Mouse (Mus musculus) heart, embryonic 11.5 days (tissue): Measurements from ENCODE around the gene Mau2. TPM values are rescaled to one million over a fixed set of nuclear protein-coding genes. Genes with fewer than 3 reads are reported as not detected.

ENCODE experiments used
- ATAC-seq: fragments of 200-750 bp; cut with Nextera tagmentation; replicated peaks from 2 replicates; pipeline ENCODE4 v1.8.0; 2017; ENCODE audit warnings: moderate library complexity; ENCODE audit not compliant: insufficient number of reproducible peaks, low FRiP score, low TSS enrichment
- H3K27ac ChIP-seq: fragments of 300-500 bp; sonication (generic); 2 replicates; pipeline ENCODE4 v1.5.1; 2014; ENCODE audit warnings: mild to moderate bottlenecking, low read depth, low read length
- H3K27me3 ChIP-seq: fragments of 300-500 bp; sonication (generic); 2 replicates; pipeline ENCODE4 v1.6.1; 2014; ENCODE audit warnings: mild to moderate bottlenecking, low read length, mixed read lengths; ENCODE audit not compliant: control insufficient read depth, insufficient read depth
- H3K36me3 ChIP-seq: fragments of 300-500 bp; sonication (generic); 2 replicates; pipeline ENCODE4 v1.6.1; 2014; ENCODE audit warnings: mild to moderate bottlenecking, low read length, moderate library complexity, mixed read lengths; ENCODE audit not compliant: control insufficient read depth, insufficient read depth
- H3K4me1 ChIP-seq: fragments of 300-500 bp; sonication (generic); 2 replicates; pipeline ENCODE4 v1.6.1; 2014; ENCODE audit warnings: low read length; ENCODE audit not compliant: control insufficient read depth, insufficient read depth
- H3K4me2 ChIP-seq: fragments of 300-500 bp; sonication (generic); 2 replicates; pipeline ENCODE4 v1.6.1; 2014; ENCODE audit warnings: mild to moderate bottlenecking, moderate library complexity
- H3K4me3 ChIP-seq: fragments of 300-500 bp; sonication (generic); 2 replicates; pipeline ENCODE4 v1.5.1; 2014; ENCODE audit warnings: low read depth, low read length
- H3K9ac ChIP-seq: fragments of 300-500 bp; sonication (generic); 2 replicates; pipeline ENCODE4 v1.6.1; 2014; ENCODE audit warnings: mild to moderate bottlenecking, low read depth, low read length, moderate library complexity
- H3K9me3 ChIP-seq: fragments of 300-500 bp; sonication (generic); replicated peaks from 2 replicates; pipeline ENCODE4 v1.6.1; 2016; ENCODE audit warnings: low read length; ENCODE audit not compliant: control insufficient read depth
- WGBS: fragments of 180-500 bp; shearing (Covaris S2); extraction: QIAGEN DNeasy Blood & Tissue Kit; methylation state at CpG from one replicate; pipeline ENCODE4 v1.1.7; 2014; ENCODE audit not compliant: insufficient replicate concordance; 5-methylcytosine and 5-hydroxymethylcytosine counted together
- polyA plus RNA-seq: library from polyadenylated mRNA; unstranded; fragments of >200 nt; fragmentation: Nextera tagmentation; extraction: Ambion mirVana; gene quantifications from 2 replicates; pipeline ENCODE4 v1.2.1, GENCODE M21; 2014

The Mau2 gene
- polyA plus RNA-seq: 35.5 and 38.1 TPM in 2 replicates

GRCm38 (mm10) chr8:70042583-70043455, at the start of gene Mau2, which contains the start of gene Sugp1:
TSS of gene Mau2 (minus strand) at chr8:70042734.
TSS of gene Sugp1 (plus strand) at chr8:70042813.
- Histone ChIP-seq H3K4me2 (peak within 1 kb of the TSS; percentile 97), H3K36me3 (no peaks in the 10 kb centered on the region), H3K9ac (peak within 1 kb of the TSS; percentile 85), H3K27me3 (no peaks in the 10 kb centered on the region), H3K4me1 (peaks cover 16% of the 10 kb centered on the region), H3K27ac (peak within 1 kb of the TSS; percentile 69), H3K4me3 (peak within 1 kb of the TSS; percentile 100), H3K9me3 (no peaks in the 10 kb centered on the region)
- WGBS: under 1% methylated on average over 65 of the region's 65 CpGs
- peak; percentile 89 for ATAC-seq

DNA sequence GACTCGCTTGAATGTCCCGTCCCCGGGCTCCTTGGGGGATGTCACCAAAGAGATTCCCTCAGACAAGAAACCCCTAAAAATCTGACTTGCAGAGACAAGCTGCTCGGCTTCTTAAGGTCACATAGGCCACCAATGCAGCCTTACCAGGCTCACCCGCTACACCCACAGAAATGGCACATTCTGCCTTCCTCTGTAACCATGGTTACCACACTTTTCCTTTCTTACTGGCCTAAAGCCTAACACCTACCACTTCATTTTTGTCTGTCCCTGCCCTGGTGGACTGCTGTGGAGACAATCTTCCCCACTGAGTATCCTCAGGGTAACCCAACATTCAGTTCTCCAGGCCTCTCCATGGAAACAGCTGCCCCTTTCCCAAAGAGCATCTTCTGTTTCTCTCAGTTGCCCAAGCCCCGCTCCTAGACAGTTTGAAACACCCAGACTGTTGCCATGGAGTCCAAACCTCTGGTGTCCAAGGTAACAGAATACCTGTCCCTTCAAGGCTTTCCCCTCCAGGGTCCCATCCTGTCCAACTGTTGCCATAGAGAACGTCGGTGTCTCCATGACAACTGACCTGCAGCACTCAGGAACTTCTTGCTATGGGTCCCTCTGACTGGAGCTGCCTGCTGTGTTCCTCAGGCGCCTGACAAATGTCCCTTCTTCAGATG, 46.9 kb upstream of the Mau2 start:
- peaks cover 7% of the 10 kb centered on the region for H3K4me1 ChIP-seq
- no peak overlapping the region for H3K4me3 ChIP-seq
- no peak overlapping the region for H3K4me2 ChIP-seq
- WGBS: 63% methylated on average over 9 of the region's 9 CpGs
- peaks cover 75% of the 10 kb centered on the region for H3K27me3 ChIP-seq
- H3K36me3 ChIP-seq: no peaks in the 10 kb centered on the region
- H3K27ac ChIP-seq: no peak overlapping the region
- no peaks in the 10 kb centered on the region for H3K9me3 ChIP-seq
- H3K9ac ChIP-seq: no peak overlapping the region
- ATAC-seq: no peak

- 5% methylated on average over 56 of the region's 56 CpGs for WGBS
- Histone ChIP-seq H3K36me3 (no peaks in the 10 kb centered on the region), H3K27ac (no peak overlapping the region), H3K27me3 (peaks cover 89% of the 10 kb centered on the region), H3K9ac (no peak overlapping the region; the same call in 1 of the 2 replicates), H3K4me3 (peak overlapping the region; percentile 35), H3K4me2 (peak overlapping the region; percentile 73), H3K9me3 (no peaks in the 10 kb centered on the region), H3K4me1 (peaks cover 13% of the 10 kb centered on the region)
- ATAC-seq: no peak
These were observed 45.5 kb upstream of the Mau2 start for GRCm38 (mm10) chr8:70087836-70088650.

DNA sequence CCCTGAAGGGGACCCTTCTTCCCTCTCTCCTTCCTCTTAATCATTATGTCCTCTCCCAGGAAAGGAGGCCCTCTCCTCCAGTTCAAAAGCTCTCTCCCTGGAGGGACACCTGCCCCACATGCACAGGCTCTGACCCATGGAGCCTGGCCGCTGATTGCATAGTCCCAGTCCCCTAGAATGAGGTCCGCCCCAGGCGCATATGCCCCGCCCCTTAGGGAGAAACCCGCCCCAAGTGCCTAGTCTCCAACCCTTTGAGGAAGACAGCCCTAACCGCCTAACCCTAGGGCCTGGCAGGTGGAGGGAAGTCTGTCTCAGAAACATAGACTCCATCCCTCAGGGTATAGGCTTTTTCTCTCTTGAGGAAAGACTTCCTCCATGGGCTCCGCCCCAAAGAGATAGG, 44.7 kb upstream of the Mau2 start:
- Histone ChIP-seq H3K4me2 (no peak overlapping the region), H3K36me3 (no peaks in the 10 kb centered on the region), H3K27ac (no peak overlapping the region), H3K27me3 (peaks cover 94% of the 10 kb centered on the region), H3K4me1 (peaks cover 13% of the 10 kb centered on the region), H3K9me3 (no peaks in the 10 kb centered on the region), H3K9ac (no peak overlapping the region), H3K4me3 (no peak overlapping the region)
- 7% methylated on average over 7 of the region's 7 CpGs for WGBS
- ATAC-seq: no peak

GRCm38 (mm10) chr8:70086151-70086550, 43.6 kb upstream of the Mau2 start:
- 46% methylated on average over 1 of the region's 1 CpGs for WGBS
- Histone ChIP-seq H3K27me3 (peaks cover 92% of the 10 kb centered on the region), H3K9me3 (no peaks in the 10 kb centered on the region), H3K9ac (no peak overlapping the region), H3K27ac (no peak overlapping the region), H3K36me3 (no peaks in the 10 kb centered on the region), H3K4me2 (no peak overlapping the region), H3K4me3 (no peak overlapping the region), H3K4me1 (peaks cover 13% of the 10 kb centered on the region)
- no peak for ATAC-seq

DNA sequence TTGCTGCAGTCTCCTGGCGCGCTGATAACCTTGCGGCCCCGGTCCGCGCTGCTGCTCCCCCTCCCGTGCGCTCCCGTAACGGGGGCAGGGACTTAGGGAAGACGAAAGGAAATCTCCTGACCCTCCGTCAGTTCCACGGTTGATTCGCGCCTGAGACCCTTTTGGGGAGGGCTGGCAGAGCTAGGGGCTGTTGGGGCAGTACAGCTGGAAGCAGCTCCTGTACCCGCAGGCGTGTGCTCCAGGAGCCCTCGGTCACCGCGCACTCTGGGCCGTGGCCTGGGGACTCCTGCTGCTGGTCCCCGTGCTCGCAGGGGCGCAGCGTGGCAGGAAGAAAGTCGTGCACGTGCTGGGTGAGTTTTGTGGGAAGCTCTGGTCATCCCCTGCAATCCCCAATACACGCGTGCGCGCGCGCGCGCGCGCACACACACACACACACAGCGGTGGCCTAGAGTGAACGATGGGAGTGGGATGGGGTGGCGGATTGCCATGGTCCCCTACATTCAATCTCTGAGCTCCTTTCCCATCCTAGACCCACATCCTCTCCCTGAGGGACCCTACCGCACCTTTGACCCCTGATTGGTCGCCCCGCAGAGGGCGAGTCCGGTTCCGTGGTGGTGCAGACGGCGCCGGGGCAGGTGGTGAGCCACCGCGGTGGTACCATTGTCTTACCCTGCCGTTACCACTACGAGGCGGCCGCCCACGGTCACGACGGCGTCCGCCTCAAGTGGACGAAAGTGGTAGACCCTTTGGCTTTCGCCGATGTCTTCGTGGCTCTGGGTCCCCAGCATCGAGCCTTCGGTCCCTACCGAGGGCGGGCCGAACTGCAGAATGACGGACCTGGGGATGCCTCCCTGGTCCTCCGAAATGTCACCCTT, 41.9 kb upstream of the Mau2 start:
- ATAC-seq: no peak
- no peaks in the 10 kb centered on the region for H3K9me3 ChIP-seq
- WGBS: 2% methylated on average over 71 of the region's 71 CpGs
- H3K27me3 ChIP-seq: peaks cover 76% of the 10 kb centered on the region
- no peaks in the 10 kb centered on the region for H3K36me3 ChIP-seq
- H3K9ac ChIP-seq: no peak overlapping the region
- H3K4me1 ChIP-seq: peaks cover 16% of the 10 kb centered on the region
- peak overlapping the region; percentile 82 for H3K4me2 ChIP-seq
- no peak overlapping the region for H3K27ac ChIP-seq
- peak overlapping the region; percentile 46 for H3K4me3 ChIP-seq

GRCm38 (mm10) chr8:70083285-70083684, 40.8 kb upstream of the Mau2 start, which contains the start of gene Hapln4:
TSS of gene Hapln4 (plus strand) at chr8:70083457.
- H3K4me3 ChIP-seq: peak within 1 kb of the TSS; percentile 46
- no peak for ATAC-seq
- H3K4me1 ChIP-seq: peaks cover 17% of the 10 kb centered on the region
- H3K9me3 ChIP-seq: no peaks in the 10 kb centered on the region
- no peak within 1 kb of the TSS for H3K27ac ChIP-seq
- WGBS: under 1% methylated on average over 26 of the region's 26 CpGs
- H3K4me2 ChIP-seq: peak within 1 kb of the TSS; percentile 82
- H3K9ac ChIP-seq: 0 out of 2 replicates have a peak within 1 kb of the TSS, but pooled peaks have one; percentile 5
- H3K36me3 ChIP-seq: no peaks in the 10 kb centered on the region
- H3K27me3 ChIP-seq: peaks cover 65% of the 10 kb centered on the region
